Mouse (Mus musculus) urinary bladder, postnatal 10 days (tissue): ENCODE results near the gene Fam129b.
"Not testable (repeated sequence)": the region's sequence is repeated elsewhere in the genome, so short reads cannot be mapped to it uniquely, and the experiment has no call there.

ENCODE experiments used
- DNase-seq: peaks from one replicate; pipeline ENCODE4 v3.0.0; 2022; ENCODE audit warnings: low spot score

Fam129b gene

DNA sequence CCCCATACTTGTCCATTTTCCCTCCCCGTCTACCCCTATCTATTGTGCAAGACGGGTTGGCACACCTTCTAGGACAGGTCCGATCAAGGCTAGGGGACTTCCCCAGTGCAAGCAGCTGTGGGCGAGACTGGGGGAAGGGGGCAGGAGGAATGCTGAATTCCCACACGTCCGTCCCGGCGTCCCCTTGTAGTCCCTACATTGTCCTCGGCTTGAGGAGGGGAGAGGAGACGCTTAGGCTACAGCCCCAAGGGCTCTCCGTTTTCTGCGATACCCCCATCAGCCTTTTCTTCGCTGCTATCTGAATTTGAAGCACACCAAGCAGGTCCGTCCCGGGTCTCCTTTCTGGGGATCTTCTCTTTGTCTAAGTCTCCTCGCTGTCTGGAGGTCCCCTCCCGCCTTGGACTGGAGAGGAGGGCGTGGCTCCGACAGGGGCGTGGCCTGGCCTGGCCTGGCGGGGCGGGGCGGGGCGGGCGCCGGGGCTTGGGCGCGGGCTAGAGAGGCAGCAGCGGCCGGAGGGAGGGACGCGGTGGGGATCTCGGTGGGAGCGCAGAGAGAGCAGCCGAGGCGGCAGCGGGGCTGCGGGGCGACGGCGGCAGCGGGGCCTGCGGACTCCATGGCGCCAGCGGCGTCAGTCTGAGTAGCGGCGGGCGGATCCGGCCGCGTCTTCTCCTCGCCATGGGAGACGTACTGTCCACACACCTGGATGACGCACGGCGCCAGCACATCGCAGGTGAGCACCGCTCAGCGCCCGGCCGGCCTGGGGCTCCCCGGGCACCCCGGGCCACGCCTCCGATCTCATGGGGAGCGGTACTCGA is at the start of gene Fam129b:
Fam129b (plus strand) TSS at position 440 of the 815 bp plus-strand sequence.
- peak; percentile 70 for DNase-seq

DNA sequence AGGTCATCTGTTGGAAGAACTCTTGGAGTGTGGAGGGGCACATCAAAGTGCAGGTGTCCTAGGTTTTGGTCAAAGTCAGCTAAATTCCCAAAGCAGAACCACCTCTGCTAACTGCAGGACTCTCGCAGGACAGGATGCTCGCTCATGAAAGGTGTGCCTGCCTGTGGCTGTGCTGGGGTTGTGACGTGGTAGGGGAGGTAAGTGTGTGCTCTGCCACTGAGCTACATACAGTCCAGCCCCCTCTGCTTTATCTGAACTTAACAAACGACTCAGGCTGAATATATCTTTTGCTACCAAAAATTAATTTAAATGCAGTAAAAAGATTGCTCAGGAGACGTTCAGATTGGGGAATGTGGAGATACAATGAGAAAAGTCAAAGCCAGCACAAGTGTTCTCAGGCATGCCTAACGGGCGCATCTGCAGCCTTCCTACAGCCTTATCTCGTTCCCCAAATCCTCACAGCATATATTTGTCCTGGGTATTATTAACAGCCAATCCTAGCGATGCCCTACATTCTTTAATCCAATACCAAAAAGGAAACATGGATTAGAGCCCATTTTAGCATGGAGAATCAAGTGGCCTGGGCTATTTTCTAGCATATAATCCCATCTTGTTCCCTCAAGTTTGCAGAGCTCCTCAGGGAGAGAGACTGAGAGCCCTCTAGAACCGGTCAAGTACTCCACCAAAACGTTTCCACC is 46.8 kb upstream of the Fam129b start:
- no peak for DNase-seq

- DNase-seq, result no peak
Observed at GRCm38 (mm10) chr2:32834496-32834895, 41.4 kb upstream of the Fam129b start.

GRCm38 (mm10) chr2:32835588-32835987 is 40.3 kb upstream of the Fam129b start:
- no peak for DNase-seq

- no peak for DNase-seq
Observed at GRCm38 (mm10) chr2:32838147-32838884, 37.6 kb upstream of the Fam129b start.

- DNase-seq, result no peak
Observed at GRCm38 (mm10) chr2:32839261-32839660, 36.7 kb upstream of the Fam129b start.

DNA sequence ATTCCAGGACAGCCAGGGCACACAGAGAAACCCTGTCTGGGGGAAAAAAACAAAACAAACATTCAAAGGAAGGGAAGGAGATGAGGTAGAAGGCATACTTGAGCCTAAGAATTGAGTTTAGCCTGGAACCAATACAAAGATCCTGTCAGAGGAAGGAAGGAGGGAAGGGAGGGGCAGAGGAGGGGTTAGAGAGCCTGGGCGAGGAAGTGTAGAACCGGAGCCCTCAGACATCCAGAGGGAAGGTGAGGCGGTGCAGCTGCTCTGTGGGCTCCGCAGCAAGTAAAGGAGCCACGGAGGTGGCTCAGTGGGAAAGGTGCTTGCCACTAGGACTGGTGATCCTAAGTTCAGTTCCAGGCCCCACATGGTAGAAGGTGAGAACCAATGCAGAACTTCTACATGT is 34.8 kb upstream of the Fam129b start:
- no peak for DNase-seq

DNA sequence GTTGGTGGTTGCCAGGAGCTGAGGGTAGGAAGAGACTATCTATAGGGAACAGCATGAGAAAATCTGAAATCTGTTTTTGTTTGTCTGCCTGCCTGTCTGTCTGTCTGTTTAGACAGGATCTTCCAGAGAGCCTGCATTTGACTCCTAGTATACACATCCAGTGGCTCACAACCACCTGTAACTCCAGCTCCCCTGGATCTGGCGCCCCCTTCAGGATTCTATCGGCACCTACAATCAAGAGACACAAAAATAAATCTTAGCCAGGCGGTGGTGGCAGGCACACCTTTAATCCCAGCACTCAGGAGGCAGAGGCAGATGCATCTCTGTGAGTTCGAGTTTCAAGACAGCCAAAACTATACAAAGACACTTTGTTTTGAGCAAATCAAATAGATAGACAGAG is 33.4 kb upstream of the Fam129b start:
- DNase-seq, result no peak

DNA sequence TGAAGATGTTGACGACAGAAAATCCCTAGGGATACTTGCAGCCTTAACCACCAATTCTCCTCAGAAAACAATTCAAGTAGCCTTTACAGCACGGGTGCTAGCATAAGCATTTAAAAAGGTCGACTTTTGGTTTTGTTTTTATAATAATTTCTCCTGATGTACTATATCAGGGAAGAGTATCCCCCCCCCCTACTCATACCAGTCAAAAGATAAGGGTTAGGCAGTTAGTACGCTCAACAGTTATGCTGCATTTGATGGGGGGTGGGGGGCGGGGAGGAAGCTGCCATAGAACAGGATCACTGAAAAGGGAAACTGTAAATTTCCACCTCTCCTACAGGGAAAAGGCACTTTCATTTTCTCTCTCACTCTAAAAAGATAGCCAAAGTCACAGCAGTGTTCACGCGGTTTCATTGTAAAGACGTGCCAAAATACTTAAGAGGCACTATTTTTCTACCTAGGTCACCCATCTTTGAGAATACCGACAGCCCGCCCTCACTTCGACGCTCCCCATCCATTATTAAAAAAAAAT is 30.3 kb upstream of the Fam129b start:
- no peak for DNase-seq

GRCm38 (mm10) chr2:32846101-32846804 is 29.7 kb upstream of the Fam129b start:
- no peak for DNase-seq

DNA sequence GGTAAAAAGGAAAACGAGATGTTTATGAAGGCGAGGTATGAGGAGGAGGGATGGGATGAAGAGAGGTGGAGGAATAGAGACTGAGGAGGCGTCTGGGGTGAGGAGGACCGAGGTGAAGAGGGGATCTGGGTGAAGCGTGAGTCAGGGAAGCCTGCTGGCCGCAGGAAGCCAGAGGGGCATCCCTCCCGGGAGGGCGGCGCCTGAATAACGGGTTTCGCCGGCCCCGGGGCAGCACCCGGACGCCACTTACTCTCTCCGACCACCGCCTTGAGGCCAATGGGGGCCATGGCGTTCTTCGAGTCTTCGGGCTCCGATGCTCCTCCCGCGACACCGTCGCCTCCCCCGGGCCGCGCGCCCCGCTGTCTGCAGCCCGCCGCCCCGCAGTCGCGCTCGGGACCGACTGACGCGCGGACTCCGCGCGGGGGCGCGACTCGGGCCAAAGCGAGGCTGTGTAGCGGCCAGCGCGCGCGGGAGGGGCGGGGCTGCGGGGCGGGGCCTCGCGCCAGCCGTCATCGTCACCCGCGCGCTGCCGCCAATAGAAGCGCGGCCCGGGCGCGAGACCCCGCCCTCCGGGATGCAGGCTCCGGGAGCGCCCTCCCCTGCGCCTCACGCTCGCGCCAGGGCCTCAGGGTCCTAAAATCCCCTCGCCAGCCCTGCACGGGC is 29.0 kb upstream of the Fam129b start, which contains the start of gene Stxbp1:
Stxbp1 (minus strand) TSS at position 441 of the 663 bp plus-strand sequence.
- peak; percentile 58 for DNase-seq

- DNase-seq, result no peak
Observed at GRCm38 (mm10) chr2:32847468-32847821, 28.5 kb upstream of the Fam129b start.

DNA sequence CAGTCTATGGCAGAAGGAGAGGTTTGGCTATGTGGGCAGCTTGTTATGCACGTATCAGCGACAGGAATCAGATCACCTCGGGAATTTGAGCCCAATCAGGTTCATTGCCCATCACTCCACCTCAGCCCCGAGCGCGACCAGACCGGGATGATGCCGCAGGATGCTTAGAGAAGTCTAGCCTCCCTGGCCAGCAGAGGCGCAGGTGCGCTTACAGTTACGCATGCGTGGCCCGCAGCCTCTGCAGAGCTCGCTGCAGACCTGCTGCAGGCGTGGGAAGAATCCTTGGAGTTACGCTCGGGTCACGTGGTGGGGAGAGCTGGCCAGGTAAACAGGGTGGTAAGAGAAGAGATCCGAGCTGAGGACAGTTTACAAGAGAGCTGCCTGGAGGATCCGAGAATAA is 23.8 kb upstream of the Fam129b start:
- DNase-seq, result no peak

- DNase-seq, result not testable (repeated sequence)
Observed at GRCm38 (mm10) chr2:32853716-32854115, 22.2 kb upstream of the Fam129b start.

DNA sequence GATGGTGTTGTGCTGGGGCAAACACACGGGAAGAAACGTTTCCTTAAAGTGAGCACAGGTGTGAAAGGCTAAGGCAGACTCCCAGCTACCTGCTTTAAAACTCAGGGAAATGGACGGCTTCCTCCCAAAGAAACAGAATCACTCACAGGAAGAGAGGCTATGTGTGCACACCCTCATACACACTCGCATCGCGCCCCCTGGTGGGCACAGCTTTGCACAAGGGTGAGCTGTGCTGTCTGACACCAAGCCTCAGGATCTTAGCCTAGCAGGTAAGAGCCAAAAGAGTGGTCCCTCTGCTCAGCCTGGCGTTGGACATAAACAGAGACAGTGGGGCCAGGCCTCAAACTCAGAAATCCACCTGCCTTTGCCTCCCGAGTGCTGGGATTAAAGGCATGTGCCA is 21.7 kb upstream of the Fam129b start:
- DNase-seq, result peak; percentile 85

- no peak for DNase-seq
Observed at GRCm38 (mm10) chr2:32855046-32855785, 20.7 kb upstream of the Fam129b start.

DNA sequence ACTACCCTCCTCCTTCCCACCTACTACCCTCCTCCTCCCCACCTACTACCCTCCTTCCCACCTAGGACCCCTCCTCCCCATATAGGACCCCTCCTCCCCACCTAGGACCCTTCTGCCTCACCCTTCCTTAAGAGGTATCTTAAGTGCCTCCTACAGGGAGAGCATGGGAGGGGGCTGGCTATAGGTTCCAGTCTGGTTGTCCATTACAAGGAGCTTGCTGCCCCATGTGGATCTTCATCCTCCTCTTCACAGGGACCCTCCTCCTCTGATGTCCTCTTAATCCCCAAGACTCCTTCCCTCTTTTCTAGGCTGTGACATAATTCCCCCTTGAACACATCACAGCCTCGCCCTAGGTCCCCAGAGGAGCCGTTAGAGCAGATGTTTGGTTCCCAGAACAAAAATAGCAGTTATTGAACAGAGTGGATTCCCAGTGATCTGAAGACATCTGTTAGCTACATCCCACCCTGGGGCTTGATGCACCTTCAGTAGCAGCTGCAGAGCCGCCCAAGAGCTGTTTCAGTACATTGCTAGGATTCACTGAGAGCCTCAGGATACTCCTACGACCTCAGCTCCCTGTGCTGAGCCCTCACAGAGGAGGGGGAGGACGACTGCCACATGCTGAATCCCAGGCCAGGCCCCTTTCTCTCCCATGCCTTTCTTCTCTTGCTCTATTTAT is 20.0 kb upstream of the Fam129b start:
- DNase-seq, result no peak

DNA sequence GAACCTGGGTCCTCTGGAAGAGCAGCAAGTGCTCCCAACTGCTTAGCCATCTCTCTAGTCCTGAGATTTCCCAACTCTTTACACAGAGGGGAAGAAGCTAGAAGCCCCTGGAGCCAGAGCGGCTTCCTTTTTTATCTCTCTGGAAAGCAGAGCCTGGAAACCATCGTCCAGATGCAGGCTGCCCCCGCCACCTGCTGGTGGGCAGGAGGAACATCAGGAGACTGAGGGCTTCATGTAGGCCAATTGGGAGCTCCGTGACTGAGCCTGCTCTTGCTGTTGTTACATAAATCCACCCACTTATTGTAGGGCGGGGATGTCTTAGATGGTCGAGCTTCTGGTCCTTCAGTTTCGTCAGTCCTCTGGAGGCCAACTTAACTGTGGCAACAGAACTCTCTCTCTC is 18.3 kb upstream of the Fam129b start:
- DNase-seq, result no peak

GRCm38 (mm10) chr2:32859010-32859621 is 16.8 kb upstream of the Fam129b start:
- DNase-seq, result no peak

GRCm38 (mm10) chr2:32859622-32860012 is 16.3 kb upstream of the Fam129b start:
- DNase-seq, result no peak
